Mouse (Mus musculus): ENCODE data around the gene Cux1. TPM values are rescaled to one million over a fixed set of nuclear protein-coding genes. Genes with fewer than 3 reads are reported as not detected.

Gene Cux1
- polyA plus RNA-seq, 2 experiments = 39.0 to 64.3 TPM

- Histone ChIP-seq H3K27me3 (ENCODE audit: control insufficient read depth, insufficient read depth, low read length) (no peaks in the 10 kb centered on the region), H3K9me3 (ENCODE audit: control insufficient read depth, low read length) (no peaks in the 10 kb centered on the region), H3K9ac (ENCODE audit: low read depth, low read length, severe bottlenecking) (no peak overlapping the region), H3K27ac (replicated peaks; ENCODE audit: low read depth, low read length) (no peak overlapping the region), H3K36me3 (ENCODE audit: control insufficient read depth, insufficient read depth, low read length) (peaks cover 12% of the 10 kb centered on the region), H3K4me1 (ENCODE audit: control insufficient read depth, insufficient read depth, low read length) (peaks cover 25% of the 10 kb centered on the region), H3K4me3 (replicated peaks; ENCODE audit: low read length) (no peak overlapping the region), H3K4me2 (replicated peaks; ENCODE audit: low read depth, low read length, severe bottlenecking) (no peak overlapping the region)
- 58% methylated on average over 3 of the region's 3 CpGs for WGBS
- TF ChIP-seq POLR2A (IDR thresholded peaks at IDR 0.05; ENCODE audit: borderline replicate concordance, extremely low read depth, insufficient read depth, insufficient read length) = no peak
- ATAC-seq (ENCODE audit: low FRiP score, low read depth) (no peak), DNase-seq (ENCODE audit: low spot score) (no peak)
These were observed 78.6 kb downstream of the Cux1 start for GRCm38 (mm10) chr5:136488721-136489120.

DNA sequence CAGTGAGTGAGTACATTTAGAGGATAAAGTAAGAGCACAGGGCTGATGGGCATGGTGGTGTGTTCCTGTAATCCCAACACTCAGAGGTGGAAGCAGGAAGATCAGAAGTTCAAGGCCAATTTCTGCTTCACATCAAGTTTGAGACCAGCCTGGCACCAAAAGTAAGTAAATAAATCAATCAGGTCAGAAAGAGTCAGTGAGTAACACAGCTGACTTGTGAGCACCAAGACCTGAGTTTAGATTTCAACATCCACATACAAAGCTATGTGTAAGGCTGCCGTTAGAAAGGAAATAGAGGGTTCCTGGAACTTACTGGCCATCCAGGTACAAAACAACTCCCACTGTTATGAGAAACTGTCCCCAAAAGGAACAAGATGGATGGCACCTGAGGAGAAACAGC lies 79.1 kb downstream of the Cux1 start:
- Histone ChIP-seq H3K4me1 (ENCODE audit: control insufficient read depth, insufficient read depth, low read length) (peaks cover 25% of the 10 kb centered on the region), H3K27me3 (ENCODE audit: control insufficient read depth, insufficient read depth, low read length) (no peaks in the 10 kb centered on the region), H3K4me2 (replicated peaks; ENCODE audit: low read depth, low read length, severe bottlenecking) (no peak overlapping the region), H3K27ac (replicated peaks; ENCODE audit: low read depth, low read length) (no peak overlapping the region), H3K9me3 (ENCODE audit: control insufficient read depth, low read length) (no peaks in the 10 kb centered on the region), H3K4me3 (replicated peaks; ENCODE audit: low read length) (no peak overlapping the region), H3K9ac (ENCODE audit: low read depth, low read length, severe bottlenecking) (no peak overlapping the region), H3K36me3 (ENCODE audit: control insufficient read depth, insufficient read depth, low read length) (peaks cover 12% of the 10 kb centered on the region)
- no peak for DNase-seq (ENCODE audit: low spot score)
- 82% methylated on average over 1 of the region's 1 CpGs for WGBS
- TF ChIP-seq POLR2A (IDR thresholded peaks at IDR 0.05; ENCODE audit: borderline replicate concordance, extremely low read depth, insufficient read depth, insufficient read length) = no peak
- ATAC-seq (ENCODE audit: low FRiP score, low read depth) = no peak

GRCm38 (mm10) chr5:136487397-136488093 lies 79.7 kb downstream of the Cux1 start:
- no peak for TF ChIP-seq POLR2A (IDR thresholded peaks at IDR 0.05; ENCODE audit: borderline replicate concordance, extremely low read depth, insufficient read depth, insufficient read length)
- peaks cover 12% of the 10 kb centered on the region for H3K36me3 ChIP-seq (ENCODE audit: control insufficient read depth, insufficient read depth, low read length)
- no peak overlapping the region for H3K4me2 ChIP-seq (replicated peaks; ENCODE audit: low read depth, low read length, severe bottlenecking)
- peaks cover 25% of the 10 kb centered on the region for H3K4me1 ChIP-seq (ENCODE audit: control insufficient read depth, insufficient read depth, low read length)
- ATAC-seq (ENCODE audit: low FRiP score, low read depth) = no peak
- H3K9ac ChIP-seq (ENCODE audit: low read depth, low read length, severe bottlenecking) = no peak overlapping the region
- no peak for DNase-seq (ENCODE audit: low spot score)
- no peaks in the 10 kb centered on the region for H3K9me3 ChIP-seq (ENCODE audit: control insufficient read depth, low read length)
- no peak overlapping the region for H3K4me3 ChIP-seq (replicated peaks; ENCODE audit: low read length)
- H3K27me3 ChIP-seq (ENCODE audit: control insufficient read depth, insufficient read depth, low read length) = no peaks in the 10 kb centered on the region
- WGBS = 76% methylated on average over 11 of the region's 11 CpGs
- H3K27ac ChIP-seq (replicated peaks; ENCODE audit: low read depth, low read length) = no peak overlapping the region

DNA sequence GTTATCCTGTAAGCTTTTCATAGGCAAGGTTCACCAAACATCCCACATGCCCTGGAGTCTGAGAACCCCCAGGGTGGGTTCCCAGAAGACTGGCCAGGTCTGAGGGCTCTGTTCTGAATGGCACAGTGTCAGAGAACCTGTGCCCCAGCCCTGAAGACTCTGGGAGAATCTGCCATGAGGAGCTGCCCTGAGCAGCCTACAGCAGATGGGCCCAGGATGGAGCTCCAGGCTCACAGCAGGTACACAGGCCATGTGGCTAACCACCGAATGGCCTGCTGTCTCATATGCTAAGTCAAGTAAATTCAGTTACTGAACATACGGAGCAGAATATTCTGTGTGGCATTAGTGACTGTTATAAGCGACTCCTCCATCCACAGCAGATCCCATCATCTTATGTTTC lies 80.9 kb downstream of the Cux1 start:
- TF ChIP-seq POLR2A (IDR thresholded peaks at IDR 0.05; ENCODE audit: borderline replicate concordance, extremely low read depth, insufficient read depth, insufficient read length) = no peak
- Histone ChIP-seq H3K27me3 (ENCODE audit: control insufficient read depth, insufficient read depth, low read length) (no peaks in the 10 kb centered on the region), H3K9ac (ENCODE audit: low read depth, low read length, severe bottlenecking) (no peak overlapping the region), H3K4me2 (replicated peaks; ENCODE audit: low read depth, low read length, severe bottlenecking) (no peak overlapping the region), H3K9me3 (ENCODE audit: control insufficient read depth, low read length) (no peaks in the 10 kb centered on the region), H3K4me1 (ENCODE audit: control insufficient read depth, insufficient read depth, low read length) (peaks cover 25% of the 10 kb centered on the region), H3K4me3 (replicated peaks; ENCODE audit: low read length) (no peak overlapping the region), H3K36me3 (ENCODE audit: control insufficient read depth, insufficient read depth, low read length) (peaks cover 15% of the 10 kb centered on the region), H3K27ac (replicated peaks; ENCODE audit: low read depth, low read length) (no peak overlapping the region)
- WGBS = 91% methylated on average over 3 of the region's 3 CpGs
- ATAC-seq (ENCODE audit: low FRiP score, low read depth) (no peak), DNase-seq (ENCODE audit: low spot score) (no peak)

GRCm38 (mm10) chr5:136485397-136485796 lies 81.9 kb downstream of the Cux1 start:
- Histone ChIP-seq H3K9me3 (ENCODE audit: control insufficient read depth, low read length) (no peaks in the 10 kb centered on the region), H3K36me3 (ENCODE audit: control insufficient read depth, insufficient read depth, low read length) (peaks cover 15% of the 10 kb centered on the region), H3K27ac (replicated peaks; ENCODE audit: low read depth, low read length) (no peak overlapping the region), H3K4me3 (replicated peaks; ENCODE audit: low read length) (no peak overlapping the region), H3K4me1 (ENCODE audit: control insufficient read depth, insufficient read depth, low read length) (peaks cover 24% of the 10 kb centered on the region), H3K4me2 (replicated peaks; ENCODE audit: low read depth, low read length, severe bottlenecking) (no peak overlapping the region), H3K27me3 (ENCODE audit: control insufficient read depth, insufficient read depth, low read length) (no peaks in the 10 kb centered on the region), H3K9ac (ENCODE audit: low read depth, low read length, severe bottlenecking) (no peak overlapping the region)
- DNase-seq (ENCODE audit: low spot score) (no peak), ATAC-seq (ENCODE audit: low FRiP score, low read depth) (no peak)
- 97% methylated on average over 6 of the region's 6 CpGs for WGBS
- no peak for TF ChIP-seq POLR2A (IDR thresholded peaks at IDR 0.05; ENCODE audit: borderline replicate concordance, extremely low read depth, insufficient read depth, insufficient read length)
